Mouse (Mus musculus) hematopoietic stem cell, adult 5-6 weeks (primary cell): ENCODE results near the gene Zfp369. TPM values are rescaled to one million over a fixed set of nuclear protein-coding genes. Genes with fewer than 3 reads are reported as not detected.
"Not testable (repeated sequence)": the region's sequence is repeated elsewhere in the genome, so short reads cannot be mapped to it uniquely, and the experiment has no call there.

Experiments used
- ATAC-seq, 2 experiments: fragments of 125-278 bp in 1 of 2; replicated peaks in 1 of 2; 2 replicates each; pipeline ENCODE4 v1.8.0; 2016 to 2017; ENCODE audit warnings: inconsistent platforms in 2 of 2, mild to moderate bottlenecking in 2 of 2, moderate number of reproducible peaks in 2 of 2, low read depth in 1 of 2, moderate TSS enrichment in 1 of 2; ENCODE audit not compliant: low FRiP score in 2 of 2, poor library complexity in 2 of 2, severe bottlenecking in 2 of 2, insufficient read depth in 1 of 2, low TSS enrichment in 1 of 2
- total RNA-seq: library from RNA; stranded (forward); fragments of 172-1452, 232-1000 nt; gene quantifications from 2 replicates; pipeline ENCODE4 v1.2.3, GENCODE M21; 2017

Gene Zfp369
- total RNA-seq, 1 experiment from 2014 or later: 73.8 TPM

- not testable (repeated sequence) for ATAC-seq
These were observed 73.2 kb downstream of the Zfp369 start for GRCm38 (mm10) chr13:65351768-65352167.

Other genes with a start within 250 kb of the Zfp369 start
- gene Spata31d1c, start 245.8 kb upstream of the Zfp369 start, total RNA-seq: not detected in 2 replicates
- not detected in 2 replicates for gene Prss47, start 226.1 kb upstream of the Zfp369 start, total RNA-seq
- gene Mfsd14b, start 165.8 kb upstream of the Zfp369 start, total RNA-seq: 69.4 and 77.5 TPM in 2 replicates
- gene Olfr465-ps1, start 140.7 kb upstream of the Zfp369 start, total RNA-seq: not detected in 2 replicates
- gene Olfr466, start 128.6 kb upstream of the Zfp369 start, total RNA-seq: not detected in 2 replicates
- gene Nlrp4f, start 72.8 kb upstream of the Zfp369 start, total RNA-seq: not detected in 2 replicates
- not detected in 2 replicates for gene Gm10775, start 19.3 kb upstream of the Zfp369 start, total RNA-seq
- not detected in 2 replicates for gene Gm10139, start 233.9 kb downstream of the Zfp369 start, total RNA-seq